Mouse (Mus musculus) heart, adult 2 months (tissue): ENCODE measurements around the gene Eid1. TPM values are rescaled to one million over a fixed set of nuclear protein-coding genes. Genes with fewer than 3 reads are reported as not detected.

Source experiments
- DNase-seq, 2 experiments: peaks; one replicate each; pipeline ENCODE4 v3.0.0; 2021
- H3K27ac ChIP-seq: fragments of 200-600 bp; 2 replicates; pipeline ENCODE4 v1.8.1; 2022
- H3K27me3 ChIP-seq: fragments of 200-500 bp; 2 replicates; pipeline ENCODE4 v1.6.1; 2012; ENCODE audit warnings: mild to moderate bottlenecking, low read length, inconsistent platforms, mixed read lengths; ENCODE audit not compliant: control insufficient read depth, insufficient read depth
- H3K36me3 ChIP-seq: fragments of 200-500 bp; 2 replicates; pipeline ENCODE4 v1.6.1; 2012; ENCODE audit warnings: low read length, inconsistent platforms; ENCODE audit not compliant: control insufficient read depth, insufficient read depth
- H3K4me1 ChIP-seq: fragments of 200-500 bp; 2 replicates; pipeline ENCODE4 v1.6.1; 2011; ENCODE audit warnings: low read length; ENCODE audit not compliant: control insufficient read depth, insufficient read depth
- H3K4me3 ChIP-seq: fragments of 200-600 bp; 2 replicates; pipeline ENCODE4 v1.8.1; 2022
- H3K79me2 ChIP-seq: fragments of 200-500 bp; replicated peaks from 2 replicates; pipeline ENCODE4 v1.6.1; 2012; ENCODE audit warnings: mild to moderate bottlenecking, inconsistent platforms, low read length, moderate library complexity, mixed read lengths; ENCODE audit not compliant: control insufficient read depth, insufficient read depth
- H3K9ac ChIP-seq: fragments of 200-500 bp; 2 replicates; pipeline ENCODE4 v1.6.1; 2012; ENCODE audit warnings: low read depth, mild to moderate bottlenecking, control low read depth, inconsistent platforms, low read length, mixed read lengths
- CTCF ChIP-seq: fragments of 200-600 bp; IDR thresholded peaks from 2 replicates; pipeline ENCODE4 v1.8.1; 2022; ENCODE audit warnings: antibody characterized with exemption, mild to moderate bottlenecking, moderate library complexity
- EP300 ChIP-seq: fragments of 200-500 bp; IDR thresholded peaks from 2 replicates; pipeline ENCODE4 v1.6.1; 2011; ENCODE audit warnings: low read depth, low read length, control low read depth; ENCODE audit not compliant: insufficient read depth
- POLR2A ChIP-seq: fragments of 200-500 bp; IDR thresholded peaks from 2 replicates; pipeline ENCODE4 v1.6.1; 2011; ENCODE audit warnings: mild to moderate bottlenecking, low read depth, low read length, control low read depth; ENCODE audit not compliant: insufficient read depth
- WGBS: fragments of 180-500 bp; shearing (Covaris S2); methylation state at CpG from one replicate; pipeline ENCODE4 v1.1.7; 2018; 5-methylcytosine and 5-hydroxymethylcytosine counted together
- intact Hi-C: fragments of 180-260 bp; cut with DNase I; formaldehyde crosslinking; loops from one replicate; pipeline ENCODE4 v1.15.1; 2025
- polyA plus RNA-seq: library from polyadenylated mRNA; depleted of rRNA; stranded (reverse); fragments of >200 nt; gene quantifications from 2 replicates; pipeline ENCODE4 v1.2.3, GENCODE M21; 2012
- total RNA-seq, 2 experiments: library from RNA; stranded (reverse); gene quantifications; 2 replicates each; pipeline ENCODE4 v1.2.3; 2021

The Eid1 gene
- total and polyA plus RNA-seq, 3 experiments = 12.6 to 45.7 (median 44.3) TPM

DNA sequence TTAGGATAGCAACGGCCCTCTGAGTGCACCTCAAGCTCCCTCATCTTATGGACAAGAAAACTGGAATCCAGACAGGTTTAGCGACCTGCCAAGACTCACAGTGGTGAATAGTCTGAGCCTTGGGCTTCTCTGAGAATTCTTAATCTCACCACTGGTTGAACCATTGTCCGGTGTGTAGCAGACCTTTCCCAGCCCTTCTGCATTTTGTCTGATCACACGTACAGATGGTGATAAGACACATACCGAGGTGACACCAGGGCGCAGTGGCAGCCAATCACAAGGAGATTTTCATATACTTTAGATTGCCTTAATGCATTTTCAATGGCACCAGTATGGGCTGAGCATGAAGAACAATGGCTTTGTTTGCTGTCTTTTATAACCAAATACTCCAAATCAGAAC lies 44.4 kb upstream of the Eid1 start:
- no peak overlapping the region for H3K4me3 ChIP-seq
- H3K4me1 ChIP-seq = peaks cover 2% of the 10 kb centered on the region
- H3K27ac ChIP-seq = no peak overlapping the region
- peaks cover 5% of the 10 kb centered on the region for H3K36me3 ChIP-seq
- H3K27me3 ChIP-seq = no peaks in the 10 kb centered on the region
- no peak overlapping the region for H3K9ac ChIP-seq
- H3K79me2 ChIP-seq = no peaks in the 10 kb centered on the region
- no peak for TF ChIP-seq CTCF
- no peak for TF ChIP-seq POLR2A
- TF ChIP-seq EP300 = no peak
- intact Hi-C loops = no loop called here
- WGBS = 58% methylated on average over 6 of the region's 6 CpGs
- no peak for DNase-seq

DNA sequence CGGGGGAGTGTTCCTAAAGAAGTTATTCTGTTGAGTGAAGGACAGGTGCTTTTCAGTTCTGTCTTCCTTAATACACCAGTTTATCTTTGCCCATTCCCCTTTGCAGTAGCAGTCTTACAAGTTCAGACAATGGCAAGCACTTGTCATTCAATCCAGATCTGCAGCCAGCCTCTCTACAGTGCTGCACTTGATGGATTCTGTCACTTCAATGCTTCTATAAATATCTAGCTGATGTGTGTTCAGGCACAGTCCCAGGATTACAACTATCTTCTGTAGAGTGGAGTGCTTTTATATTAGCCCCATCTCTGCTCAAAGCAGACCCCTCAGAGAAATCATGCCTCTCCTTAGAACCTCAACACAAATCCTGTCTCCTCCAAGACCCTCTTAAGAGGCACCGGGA lies 42.9 kb upstream of the Eid1 start:
- H3K4me1 ChIP-seq = peaks cover 2% of the 10 kb centered on the region
- no peak for TF ChIP-seq EP300
- TF ChIP-seq POLR2A = no peak
- TF ChIP-seq CTCF = no peak
- no peak for DNase-seq
- WGBS = 67% methylated on average over 2 of the region's 2 CpGs
- H3K27me3 ChIP-seq = no peaks in the 10 kb centered on the region
- intact Hi-C loops = no loop called here
- no peak overlapping the region for H3K9ac ChIP-seq
- H3K4me3 ChIP-seq = no peak overlapping the region
- H3K79me2 ChIP-seq = no peaks in the 10 kb centered on the region
- no peaks in the 10 kb centered on the region for H3K36me3 ChIP-seq
- no peak overlapping the region for H3K27ac ChIP-seq

DNA sequence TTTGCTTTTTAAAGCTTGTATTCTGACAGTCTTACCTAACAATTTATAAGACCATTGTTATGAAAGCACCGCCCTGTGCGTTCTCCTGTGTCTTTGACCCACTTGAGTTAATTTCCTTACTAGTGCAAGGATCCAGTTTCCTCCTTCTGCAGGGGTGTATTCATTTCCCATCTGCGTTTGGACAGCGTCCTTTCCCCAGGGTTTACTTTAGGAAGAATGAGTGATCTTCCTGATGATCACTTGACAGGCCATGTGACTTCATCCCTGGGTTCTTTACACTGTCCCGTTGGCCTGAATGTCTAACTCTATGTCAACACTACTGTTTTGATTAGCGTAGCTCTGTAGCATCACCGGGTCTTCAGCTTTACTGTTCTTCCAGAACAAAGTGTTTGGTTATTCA lies 35.6 kb upstream of the Eid1 start:
- no peaks in the 10 kb centered on the region for H3K79me2 ChIP-seq
- intact Hi-C loops = loop anchor here (1.0 kb wide), 1 partner anchor 8 kb away; no protein-coding TSS in a partner anchor
- H3K4me3 ChIP-seq = no peak overlapping the region
- no peak overlapping the region for H3K9ac ChIP-seq
- 54% methylated on average over 7 of the region's 7 CpGs for WGBS
- H3K27ac ChIP-seq = no peak overlapping the region
- no peaks in the 10 kb centered on the region for H3K36me3 ChIP-seq
- DNase-seq = no peak
- peaks cover 1% of the 10 kb centered on the region for H3K4me1 ChIP-seq
- H3K27me3 ChIP-seq = no peaks in the 10 kb centered on the region
- TF ChIP-seq EP300 (no peak), POLR2A (no peak), CTCF (no peak)

DNA sequence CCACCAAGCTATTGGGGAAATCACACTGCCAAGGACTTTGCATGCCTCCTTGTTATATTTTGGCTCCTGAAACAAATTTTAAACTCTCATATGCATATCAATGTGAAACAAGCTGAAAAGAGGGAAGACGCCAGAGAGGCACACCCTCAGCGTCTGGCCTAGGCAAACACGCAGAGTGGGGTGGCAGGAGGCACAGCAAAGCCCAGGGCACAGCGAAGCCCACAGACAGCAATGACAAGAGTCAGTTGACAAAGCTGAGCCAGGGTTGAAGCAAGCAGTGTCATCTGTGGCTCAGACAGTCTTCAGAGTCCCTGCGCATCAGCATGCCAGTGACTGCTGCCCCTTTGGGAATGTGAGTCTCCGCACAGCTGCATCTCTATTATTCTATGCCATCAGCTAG lies 28.0 kb upstream of the Eid1 start:
- H3K4me1 ChIP-seq = peaks cover 1% of the 10 kb centered on the region
- TF ChIP-seq POLR2A = no peak
- TF ChIP-seq CTCF = no peak
- no peak for TF ChIP-seq EP300
- 88% methylated on average over 6 of the region's 6 CpGs for WGBS
- H3K4me3 ChIP-seq = no peak overlapping the region
- DNase-seq = no peak
- no peak overlapping the region for H3K27ac ChIP-seq
- no peaks in the 10 kb centered on the region for H3K36me3 ChIP-seq
- H3K9ac ChIP-seq = no peak overlapping the region
- intact Hi-C loops = no loop called here
- no peaks in the 10 kb centered on the region for H3K27me3 ChIP-seq
- H3K79me2 ChIP-seq = no peaks in the 10 kb centered on the region

DNA sequence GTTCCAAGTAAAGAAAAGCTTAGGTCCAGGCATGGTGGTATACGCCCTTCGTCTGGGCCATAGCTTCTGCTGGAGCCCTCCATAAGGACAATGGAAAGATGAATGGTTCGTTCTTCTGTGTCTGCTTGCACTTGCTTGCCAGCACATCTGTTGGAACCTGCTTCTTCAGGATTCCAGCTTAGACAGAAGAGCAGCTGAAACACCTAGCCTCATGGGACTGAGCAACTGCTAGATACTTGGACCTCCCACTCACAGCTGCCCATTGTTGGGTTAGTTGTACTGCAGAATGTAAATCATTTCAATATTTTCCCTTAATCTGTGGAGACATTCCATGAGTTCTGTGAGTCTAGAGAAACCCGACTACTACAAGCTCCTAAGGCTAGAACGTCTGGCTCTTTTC lies 22.9 kb upstream of the Eid1 start:
- WGBS = 87% methylated on average over 5 of the region's 5 CpGs
- no peak for TF ChIP-seq POLR2A
- no peak for TF ChIP-seq EP300
- TF ChIP-seq CTCF = no peak
- Histone ChIP-seq H3K4me3 (no peak overlapping the region), H3K9ac (no peak overlapping the region), H3K36me3 (no peaks in the 10 kb centered on the region), H3K79me2 (no peaks in the 10 kb centered on the region), H3K27ac (no peak overlapping the region), H3K27me3 (no peaks in the 10 kb centered on the region), H3K4me1 (no peaks in the 10 kb centered on the region)
- DNase-seq = no peak
- intact Hi-C loops = no loop called here

DNA sequence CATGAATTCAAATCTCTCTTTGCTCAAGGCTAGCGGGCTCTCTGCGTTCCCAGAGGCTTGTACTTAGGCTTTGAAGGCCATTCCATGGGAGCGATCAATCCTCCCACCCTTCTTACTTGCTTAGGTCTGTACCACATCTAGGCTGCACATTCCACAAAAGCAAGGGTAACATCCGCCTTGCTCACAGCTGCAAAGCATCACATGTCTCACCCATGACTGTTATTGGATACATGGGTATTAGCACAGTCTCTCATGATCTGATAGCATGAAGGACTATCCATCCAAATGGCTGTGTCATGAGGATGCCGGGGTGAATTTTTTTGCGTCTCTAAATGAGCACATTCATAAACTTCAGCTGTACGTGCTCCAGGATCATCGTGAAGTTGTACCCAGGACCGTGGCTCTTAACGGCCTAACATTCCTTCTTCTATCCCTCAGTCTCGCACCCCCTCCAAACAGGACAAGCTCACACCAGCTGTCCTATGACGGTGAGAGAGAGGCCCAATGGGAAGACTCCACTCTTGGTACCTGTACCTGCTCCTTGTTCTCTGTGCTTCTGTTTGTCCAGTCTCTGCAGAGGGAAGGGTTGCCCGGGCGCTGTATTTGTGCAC lies 22.0 kb upstream of the Eid1 start:
- H3K27me3 ChIP-seq = no peaks in the 10 kb centered on the region
- no peak overlapping the region for H3K27ac ChIP-seq
- no peak overlapping the region for H3K4me3 ChIP-seq
- TF ChIP-seq EP300 (no peak), POLR2A (no peak), CTCF (no peak)
- H3K79me2 ChIP-seq = no peaks in the 10 kb centered on the region
- intact Hi-C loops = no loop called here
- no peaks in the 10 kb centered on the region for H3K4me1 ChIP-seq
- DNase-seq = no peak
- WGBS = 92% methylated on average over 14 of the region's 14 CpGs
- H3K36me3 ChIP-seq = no peaks in the 10 kb centered on the region
- H3K9ac ChIP-seq = no peak overlapping the region
